ENCODE assay signal across 23 mouse cellular contexts in the genomic region with DNA sequence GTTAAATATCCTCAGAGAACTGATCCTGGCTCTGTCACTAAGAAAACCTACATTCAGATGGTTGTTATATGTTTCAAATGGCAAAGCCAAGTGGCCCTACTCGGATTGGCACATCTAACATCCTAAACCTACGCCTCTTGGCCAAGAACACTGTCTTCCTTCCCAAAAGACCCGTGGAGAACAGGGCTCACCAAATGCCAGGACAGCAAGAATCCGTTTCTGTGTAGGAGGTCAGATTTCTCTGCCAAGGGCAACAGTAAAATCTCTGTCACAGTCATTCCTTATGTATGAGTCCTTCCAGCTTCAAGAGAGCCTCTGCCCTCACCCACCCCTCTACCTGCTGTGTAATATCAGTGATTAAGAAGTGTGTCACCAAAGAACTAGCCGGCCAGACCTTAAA. TPM values are rescaled to one million over a fixed set of nuclear protein-coding genes. Genes with fewer than 3 reads are reported as not detected.
DNase-seq lines count a peak whose midpoint lies in the region; ATAC-seq lines count a peak whose summit lies in the region.
"Had no signal": no experiment of that assay in that cellular context is flagged by ENCODE, and none has a peak within 500 bp of the region (broad histone marks: within the 10 kb centered on the region; RNA-seq: fewer than 3 reads in every experiment).

No protein-coding gene starts in this region.

- no peak for ATAC-seq in forebrain, embryonic 16.5 days
- ATAC-seq: activated CD4-positive, CD25-positive, alpha-beta regulatory T cell, adult 4 months; forebrain, postnatal 0 days had no signal

- no peak overlapping the region for H3K4me3 ChIP-seq in forebrain, embryonic 16.5 days (replicated peaks; ENCODE audit: low read length)
- H3K4me3 ChIP-seq: embryonic facial prominence, embryonic 10.5 days; erythroblast, embryonic 14.5 days; hindbrain, embryonic 15.5 days; layer of hippocampus, adult 2 months; left cerebral cortex, adult 2 months; liver, embryonic 13.5 days; lung, embryonic 15.5 days; midbrain, embryonic 12.5 days had no signal

- no peak overlapping the region for H3K9ac ChIP-seq in forebrain, embryonic 16.5 days (replicated peaks; ENCODE audit: low read depth, low read length)
- H3K9ac ChIP-seq: forebrain, postnatal 0 days; hindbrain, embryonic 15.5 days; liver, embryonic 13.5 days; lung, embryonic 15.5 days; midbrain, embryonic 12.5 days had no signal

- no peak overlapping the region for H3K4me2 ChIP-seq in forebrain, embryonic 16.5 days (ENCODE audit: low read length)
- H3K4me2 ChIP-seq: hindbrain, embryonic 15.5 days; liver, embryonic 13.5 days; lung, embryonic 15.5 days; midbrain, embryonic 12.5 days had no signal

- peak; percentile 17 for DNase-seq in adrenal gland, adult 2 months
- no peak for DNase-seq in adrenal gland, adult 18-20 months (ENCODE audit: low spot score in 2 of 2)
- peak; percentile 43 for DNase-seq in NIH3T3 (ENCODE audit: low read depth)
- DNase-seq in cerebellum, adult 9-10 months, result peak; percentile 47
- DNase-seq in gonadal fat pad, adult 2 months (ENCODE audit: low read depth), result peak; percentile 89
- DNase-seq in right cerebral cortex, adult 2 months (ENCODE audit: low spot score in 2 of 2), result no peak
- no peak for DNase-seq in thymus, postnatal 0 days (ENCODE audit: low spot score)
- DNase-seq: forebrain, postnatal 0 days; kidney, adult 11 months; kidney, postnatal 10 days; liver, embryonic 13.5 days; spleen, adult 18-20 months; thymus, adult 18-20 months had no signal

- H3K36me3 ChIP-seq in forebrain, embryonic 16.5 days (ENCODE audit: control insufficient read depth, insufficient read depth), result no peaks in the 10 kb centered on the region
- H3K36me3 ChIP-seq: embryonic facial prominence, embryonic 10.5 days; hindbrain, embryonic 15.5 days; liver, embryonic 13.5 days; lung, embryonic 15.5 days; midbrain, embryonic 12.5 days had no signal

- H3K27ac ChIP-seq in forebrain, embryonic 16.5 days (ENCODE audit: low read length), result no peak overlapping the region
- H3K27ac ChIP-seq: embryonic facial prominence, embryonic 10.5 days; hindbrain, embryonic 15.5 days; layer of hippocampus, adult 2 months; left cerebral cortex, adult 2 months; liver, embryonic 13.5 days; lung, embryonic 15.5 days; macrophage; midbrain, embryonic 12.5 days had no signal

- 87% methylated on average over 5 of the region's 5 CpGs for WGBS in forebrain, embryonic 16.5 days

- H3K27me3 ChIP-seq in forebrain, embryonic 16.5 days (replicated peaks; ENCODE audit: control insufficient read depth, insufficient read depth, low read length), result no peaks in the 10 kb centered on the region
- H3K27me3 ChIP-seq: hindbrain, embryonic 15.5 days; liver, embryonic 13.5 days; lung, embryonic 15.5 days; midbrain, embryonic 12.5 days had no signal

- H3K4me1 ChIP-seq in forebrain, embryonic 16.5 days (replicated peaks; ENCODE audit: control insufficient read depth, insufficient read depth, low read length), result no peaks in the 10 kb centered on the region
- H3K4me1 ChIP-seq: embryonic facial prominence, embryonic 10.5 days; hindbrain, embryonic 15.5 days; liver, embryonic 13.5 days; lung, embryonic 15.5 days; midbrain, embryonic 12.5 days had no signal

- H3K9me3 ChIP-seq in forebrain, embryonic 16.5 days (ENCODE audit: control insufficient read depth, low read length), result no peaks in the 10 kb centered on the region
- H3K9me3 ChIP-seq: embryonic facial prominence, embryonic 10.5 days; hindbrain, embryonic 15.5 days; liver, embryonic 13.5 days; lung, embryonic 15.5 days; midbrain, embryonic 12.5 days had no signal

RNA-seq across cellular contexts. Expression of a gene that starts 44.3 kb away (rescaled TPM):
- 10 to 100 TPM; 13.5 to 17.0 TPM for total RNA-seq in adrenal gland, adult 2 months (2021)
- polyA plus RNA-seq in adrenal gland, adult 2 months (2012; rRNA removed), result 3.7 and 3.8 TPM in 2 replicates
- total RNA-seq in adrenal gland, adult 18-20 months (2021), result 10 to 100 TPM in 1 of 2 experiments, 1 to 10 TPM in 1; 9.5 to 12.0 TPM
- polyA plus RNA-seq in gonadal fat pad, adult 2 months (2012; rRNA removed), result 5.3 and 5.9 TPM in 2 replicates
- polyA plus RNA-seq in forebrain, embryonic 16.5 days (2015; fragmentation: Nextera tagmentation; extraction: Ambion mirVana), result 14.1 and 18.6 TPM in 2 replicates
- 8.4 and 11.9 TPM in 2 replicates for polyA plus RNA-seq in thymus, postnatal 0 days (2015; fragmentation: Nextera tagmentation; extraction: Ambion mirVana)

RNA-seq across cellular contexts. Expression of a gene that starts 45.4 kb away (rescaled TPM):
- 1 to 10 TPM; 5.6 to 7.0 TPM for total RNA-seq in adrenal gland, adult 2 months (2021)
- 0.35 and 0.83 TPM in 2 replicates for polyA plus RNA-seq in adrenal gland, adult 2 months (2012; rRNA removed)
- 1 to 10 TPM; 4.0 to 6.3 TPM for total RNA-seq in adrenal gland, adult 18-20 months (2021)
- 2.4 and 4.6 TPM in 2 replicates for polyA plus RNA-seq in gonadal fat pad, adult 2 months (2012; rRNA removed)
- polyA plus RNA-seq in forebrain, embryonic 16.5 days (2015; fragmentation: Nextera tagmentation; extraction: Ambion mirVana), result 3.2 TPM in 2 replicates
- 7.0 and 7.9 TPM in 2 replicates for polyA plus RNA-seq in thymus, postnatal 0 days (2015; fragmentation: Nextera tagmentation; extraction: Ambion mirVana)

Comparison
In these comparisons a context has a peak if more than half of its experiments do, and no peak if none do; other contexts are left out.
1. DNase-seq: peak in adrenal gland, adult 2 months (single experiment), NIH3T3 (single experiment), cerebellum, adult 9-10 months (single experiment) and gonadal fat pad, adult 2 months (single experiment); none in adrenal gland, adult 18-20 months (0 of 2), right cerebral cortex, adult 2 months (0 of 2) and thymus, postnatal 0 days (single experiment).